Mouse (Mus musculus) C2C12 (cell line): Measurements from ENCODE around the gene C530008M17Rik. TPM values are rescaled to one million over a fixed set of nuclear protein-coding genes. Genes with fewer than 3 reads are reported as not detected.

Source experiments
- H3K27me3 ChIP-seq: one replicate; pipeline ENCODE4 v1.6.1; 2011; ENCODE audit not compliant: control insufficient read depth, insufficient read depth, insufficient read length
- H3K36me3 ChIP-seq: one replicate; pipeline ENCODE4 v1.6.1; 2011; ENCODE audit not compliant: control insufficient read depth, insufficient read depth
- H3K4me3 ChIP-seq: one replicate; pipeline ENCODE4 v1.5.1; 2011; ENCODE audit warnings: mild to moderate bottlenecking, control low read depth; ENCODE audit not compliant: poor library complexity, insufficient read depth, severe bottlenecking
- H3K79me2 ChIP-seq: one replicate; pipeline ENCODE4 v1.6.1; 2011; ENCODE audit not compliant: control insufficient read depth, insufficient read depth
- H3K79me3 ChIP-seq: one replicate; pipeline ENCODE4 v1.6.1; 2011; ENCODE audit warnings: low read depth, control low read depth
- H3ac ChIP-seq: one replicate; pipeline ENCODE3; 2011; ENCODE audit warnings: low read depth; ENCODE audit not compliant: control insufficient read depth, insufficient read length
- CEBPB ChIP-seq: IDR thresholded peaks from one replicate; pipeline ENCODE4 v1.6.1; 2011; ENCODE audit warnings: low read depth, mild to moderate bottlenecking, control low read depth, moderate library complexity
- CTCF ChIP-seq: IDR thresholded peaks from one replicate; pipeline ENCODE4 v1.5.1; 2011; ENCODE audit not compliant: control insufficient read depth, insufficient read depth, insufficient read length
- FOSL1 ChIP-seq: IDR thresholded peaks from one replicate; pipeline ENCODE4 v1.8.0; 2011; ENCODE audit warnings: mild to moderate bottlenecking, low read length; ENCODE audit not compliant: poor library complexity, insufficient read depth, severe bottlenecking
- MAX ChIP-seq: IDR thresholded peaks from one replicate; pipeline ENCODE4 v1.6.1; 2011; ENCODE audit warnings: mild to moderate bottlenecking, control low read depth
- MYOD1 ChIP-seq: IDR thresholded peaks from one replicate; pipeline ENCODE4 v1.6.1; 2011; ENCODE audit warnings: low read depth; ENCODE audit not compliant: control insufficient read depth, insufficient read length
- MYOG ChIP-seq: IDR thresholded peaks from one replicate; pipeline ENCODE4 v1.6.1; 2011; ENCODE audit not compliant: control insufficient read depth, insufficient read length; ENCODE audit errors: extremely low read depth
- USF1 ChIP-seq: IDR thresholded peaks from one replicate; pipeline ENCODE4 v1.6.1; 2011; ENCODE audit warnings: low read depth, mild to moderate bottlenecking, control low read depth, moderate library complexity
- polyA plus RNA-seq: library from polyadenylated mRNA; unstranded; fragments of >200 nt; fragmentation: generic; extraction: Trizol; gene quantifications from one replicate; pipeline ENCODE4 v1.2.1, GENCODE M21; 2012; ENCODE audit warnings: missing spikeins

Gene C530008M17Rik
- polyA plus RNA-seq, 1 experiment = 4.6 TPM

DNA sequence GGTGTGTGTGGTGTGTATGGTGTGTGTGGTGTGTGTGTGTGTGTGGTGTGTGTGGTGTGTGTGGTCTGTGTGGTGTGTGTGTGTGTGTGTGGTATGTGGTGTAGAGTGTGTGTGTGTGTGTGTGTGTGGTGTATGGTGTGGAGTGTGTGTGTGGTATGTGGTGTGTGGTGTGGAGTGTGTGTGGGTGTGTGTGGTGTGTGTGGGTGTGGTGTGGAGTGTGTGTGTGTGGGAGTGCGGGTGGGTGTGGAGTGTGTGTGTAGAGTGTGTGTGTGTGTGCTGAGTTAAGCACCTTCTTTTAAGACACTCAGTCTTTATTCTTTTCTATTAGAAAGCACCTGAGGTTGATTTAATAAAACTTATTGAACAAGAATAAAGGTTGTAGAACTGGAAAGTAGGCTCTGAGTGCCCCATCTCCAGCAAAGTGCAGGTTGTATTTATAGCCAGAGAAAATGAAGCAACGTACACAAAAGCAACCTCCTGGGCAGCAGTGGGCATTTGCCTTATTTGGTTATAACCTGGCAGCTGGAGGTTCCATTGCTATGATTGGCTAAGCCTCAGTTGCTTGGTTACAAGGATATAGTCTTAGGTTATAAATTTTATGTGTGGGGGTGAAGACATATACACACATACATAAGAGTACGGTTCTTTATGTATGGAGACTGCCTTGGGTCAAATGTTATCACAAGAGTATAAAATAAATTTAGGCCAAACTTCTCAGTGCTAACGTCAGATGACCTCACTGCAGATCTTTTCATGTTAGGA lies 25.8 kb downstream of the C530008M17Rik start:
- Histone ChIP-seq H3K79me3 (no peaks in the 10 kb centered on the region), H3K27me3 (no peaks in the 10 kb centered on the region), H3K36me3 (no peaks in the 10 kb centered on the region), H3K79me2 (no peaks in the 10 kb centered on the region), H3K4me3 (no peak overlapping the region), H3ac (no peak overlapping the region)
- TF ChIP-seq FOSL1 (no peak), USF1 (no peak), CEBPB (no peak), MYOD1 (no peak), CTCF (no peak), MYOG (no peak), MAX (no peak)

DNA sequence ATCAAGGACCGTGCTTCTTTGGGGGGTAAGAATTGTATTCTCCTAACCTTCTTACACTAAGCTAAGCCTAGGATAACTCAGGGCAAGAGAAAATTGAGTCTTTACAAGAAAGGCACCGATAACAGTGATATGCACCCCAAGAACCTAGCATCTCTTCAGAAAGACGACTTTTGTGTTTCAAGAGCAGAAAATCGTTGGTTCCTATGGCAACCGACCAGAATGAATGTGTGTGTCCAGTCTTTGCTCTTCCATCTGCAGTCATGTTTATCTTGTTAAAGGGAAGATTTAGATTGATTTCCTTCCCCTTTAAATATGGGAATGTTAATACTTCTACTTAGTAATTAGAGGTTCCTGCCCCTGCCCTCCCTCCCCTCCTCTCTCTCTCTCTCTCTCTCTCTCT lies 27.1 kb downstream of the C530008M17Rik start:
- Histone ChIP-seq H3K27me3 (no peaks in the 10 kb centered on the region), H3K79me2 (no peaks in the 10 kb centered on the region), H3K4me3 (no peak overlapping the region), H3ac (no peak overlapping the region), H3K79me3 (no peaks in the 10 kb centered on the region), H3K36me3 (no peaks in the 10 kb centered on the region)
- TF ChIP-seq MYOG (no peak), CEBPB (no peak), MAX (no peak), CTCF (no peak), MYOD1 (no peak), USF1 (no peak), FOSL1 (no peak)

GRCm38 (mm10) chr5:76684658-76685605 lies 28.6 kb downstream of the C530008M17Rik start:
- no peaks in the 10 kb centered on the region for H3K36me3 ChIP-seq
- H3K79me2 ChIP-seq = no peaks in the 10 kb centered on the region
- H3K4me3 ChIP-seq = no peak overlapping the region
- no peak overlapping the region for H3ac ChIP-seq
- no peak for TF ChIP-seq MYOG
- no peak for TF ChIP-seq CEBPB
- TF ChIP-seq FOSL1 = no peak
- TF ChIP-seq MAX = no peak
- no peak for TF ChIP-seq USF1
- TF ChIP-seq CTCF = no peak
- TF ChIP-seq MYOD1 = no peak
- no peaks in the 10 kb centered on the region for H3K27me3 ChIP-seq
- H3K79me3 ChIP-seq = no peaks in the 10 kb centered on the region

DNA sequence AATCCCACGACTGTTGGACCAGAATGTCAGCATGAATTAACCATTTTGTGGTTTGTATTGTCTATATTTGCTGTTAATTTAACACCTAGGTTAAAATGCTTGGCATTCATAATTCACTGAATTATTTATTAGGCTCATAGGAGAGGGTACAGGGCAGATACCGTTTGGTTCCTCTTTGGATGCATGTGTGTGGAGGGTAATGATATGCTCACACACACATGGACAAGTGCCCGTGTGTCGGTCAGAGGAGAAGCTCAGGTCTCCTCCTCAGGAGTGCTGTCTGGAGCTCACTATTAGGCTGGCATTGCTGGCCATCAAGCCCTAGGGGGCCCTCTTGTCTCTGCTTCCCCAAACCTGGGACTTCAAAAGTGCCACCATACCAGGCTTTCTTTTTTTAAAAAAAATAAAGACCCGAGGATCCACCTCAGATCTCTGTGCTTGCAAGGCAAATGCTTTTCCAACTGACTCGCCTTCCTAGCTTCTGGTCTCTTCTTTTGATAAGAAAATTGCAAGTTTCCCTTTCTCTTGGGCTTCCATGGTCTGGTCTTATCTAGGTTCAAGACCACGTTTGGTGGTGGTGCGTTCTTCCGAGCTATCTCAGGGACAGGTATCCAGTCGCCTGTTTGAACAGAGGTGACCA lies 31.8 kb downstream of the C530008M17Rik start:
- H3K36me3 ChIP-seq = no peaks in the 10 kb centered on the region
- H3K79me2 ChIP-seq = no peaks in the 10 kb centered on the region
- H3ac ChIP-seq = no peak overlapping the region
- no peaks in the 10 kb centered on the region for H3K79me3 ChIP-seq
- no peaks in the 10 kb centered on the region for H3K27me3 ChIP-seq
- no peak overlapping the region for H3K4me3 ChIP-seq
- no peak for TF ChIP-seq FOSL1

DNA sequence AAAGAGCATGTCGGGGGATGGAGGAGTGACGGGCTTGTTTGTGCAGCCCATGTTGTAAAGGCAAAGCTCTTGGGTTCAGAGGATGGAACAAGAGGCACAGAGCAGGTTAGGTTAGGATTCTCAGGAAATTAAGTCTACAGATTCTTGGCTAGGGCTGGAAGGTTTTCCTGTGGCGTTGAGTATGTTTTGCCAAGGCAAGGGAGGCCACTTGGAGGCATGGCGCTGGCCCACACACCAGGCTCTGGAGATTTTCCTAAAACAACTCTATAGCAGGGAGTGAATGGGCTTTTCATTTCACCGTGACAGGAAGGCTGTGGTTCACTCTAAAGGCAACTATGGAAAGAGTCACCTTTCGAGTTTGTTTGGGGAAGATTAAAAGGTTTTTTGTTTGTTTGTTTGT lies 32.3 kb downstream of the C530008M17Rik start:
- TF ChIP-seq FOSL1 (no peak), MYOD1 (no peak), USF1 (no peak), MYOG (no peak), CTCF (no peak), CEBPB (no peak), MAX (no peak)
- Histone ChIP-seq H3ac (no peak overlapping the region), H3K79me2 (no peaks in the 10 kb centered on the region), H3K79me3 (no peaks in the 10 kb centered on the region), H3K36me3 (no peaks in the 10 kb centered on the region), H3K27me3 (no peaks in the 10 kb centered on the region), H3K4me3 (no peak overlapping the region)
